Mouse (Mus musculus) liver, postnatal 0 days (tissue): ENCODE results near the gene Tbc1d1. TPM values are rescaled to one million over a fixed set of nuclear protein-coding genes. Genes with fewer than 3 reads are reported as not detected.

Source experiments
- ATAC-seq: fragments of 200-750 bp; cut with Nextera tagmentation; 2 replicates; pipeline ENCODE4 v1.8.0; 2017; ENCODE audit warnings: mild to moderate bottlenecking, moderate library complexity
- DNase-seq: peaks from one replicate; pipeline ENCODE4 v3.0.0-alpha.2; 2016
- H3K27ac ChIP-seq: fragments of 300-500 bp; sonication (generic); 2 replicates; pipeline ENCODE4 v1.5.1; 2014; ENCODE audit warnings: antibody characterized with exemption, moderate library complexity, mild to moderate bottlenecking, low read depth
- H3K27me3 ChIP-seq: fragments of 300-500 bp; sonication (generic); 2 replicates; pipeline ENCODE4 v1.6.1; 2014; ENCODE audit warnings: low read length, control low read depth, mixed read lengths; ENCODE audit not compliant: insufficient read depth
- H3K36me3 ChIP-seq: fragments of 300-500 bp; sonication (generic); replicated peaks from 2 replicates; pipeline ENCODE4 v1.6.1; 2014; ENCODE audit warnings: mild to moderate bottlenecking, control low read depth, low read length, moderate library complexity, mixed read lengths; ENCODE audit not compliant: insufficient read depth
- H3K4me1 ChIP-seq: fragments of 300-500 bp; sonication (generic); 2 replicates; pipeline ENCODE4 v1.6.1; 2014; ENCODE audit warnings: antibody characterized with exemption, mild to moderate bottlenecking, control low read depth; ENCODE audit not compliant: insufficient read depth
- H3K4me2 ChIP-seq: fragments of 300-500 bp; sonication (generic); 2 replicates; pipeline ENCODE4 v1.6.1; 2014; ENCODE audit warnings: low read depth, mild to moderate bottlenecking, low read length, moderate library complexity, mixed read lengths
- H3K4me3 ChIP-seq: fragments of 300-500 bp; sonication (generic); 2 replicates; pipeline ENCODE4 v1.5.1; 2014; ENCODE audit warnings: low read depth, low read length
- H3K9ac ChIP-seq: fragments of 300-500 bp; sonication (generic); replicated peaks from 2 replicates; pipeline ENCODE4 v1.6.1; 2014; ENCODE audit warnings: mild to moderate bottlenecking, moderate library complexity
- H3K9me3 ChIP-seq: fragments of 300-500 bp; sonication (generic); 2 replicates; pipeline ENCODE4 v1.6.1; 2016; ENCODE audit warnings: mild to moderate bottlenecking, control low read depth, low read length, mixed read lengths
- CTCF ChIP-seq: sonication (generic); IDR thresholded peaks from 2 replicates; pipeline ENCODE4 v1.5.1; 2016; ENCODE audit warnings: antibody characterized with exemption, low read depth
- EP300 ChIP-seq: IDR thresholded peaks from 2 replicates; pipeline ENCODE4 v1.6.1; 2016; ENCODE audit warnings: antibody characterized with exemption, low read depth, mild to moderate bottlenecking
- WGBS: fragments of 180-500 bp; shearing (Covaris S2); extraction: QIAGEN DNeasy Blood & Tissue Kit; methylation state at CpG from one replicate; pipeline ENCODE4 v1.1.7; 2014; ENCODE audit not compliant: insufficient replicate concordance; 5-methylcytosine and 5-hydroxymethylcytosine counted together
- polyA plus RNA-seq: library from polyadenylated mRNA; unstranded; fragments of >200 nt; fragmentation: Nextera tagmentation; extraction: Ambion mirVana; gene quantifications from 2 replicates; pipeline ENCODE4 v1.2.1, GENCODE M21; 2015

The Tbc1d1 gene
- 3.6 and 5.0 TPM in 2 replicates for polyA plus RNA-seq

- Histone ChIP-seq H3K27me3 (peaks cover 14% of the 10 kb centered on the region; the same call in 1 of the 2 replicates), H3K27ac (peak within 1 kb of the TSS; percentile 9), H3K4me1 (peaks cover 24% of the 10 kb centered on the region), H3K36me3 (no peaks in the 10 kb centered on the region), H3K9me3 (no peaks in the 10 kb centered on the region), H3K4me2 (peak within 1 kb of the TSS; percentile 65), H3K4me3 (peak within 1 kb of the TSS; percentile 17; the same call in 1 of the 2 replicates), H3K9ac (0 out of 2 replicates have a peak within 1 kb of the TSS, but pooled peaks have one; percentile 1)
- 23% methylated on average over 11 of the region's 11 CpGs for WGBS
- ATAC-seq (peak; percentile 46), DNase-seq (peak; percentile 72)
- TF ChIP-seq CTCF, result no peak
- TF ChIP-seq EP300, result no peak; the same call in 1 of the 2 replicates
These were observed at the start of gene Tbc1d1 for GRCm38 (mm10) chr5:64155861-64156550. TSS of gene Tbc1d1 (plus strand) at chr5:64156305.

- ATAC-seq, result no peak
- H3K9me3 ChIP-seq, result no peaks in the 10 kb centered on the region
- no peak overlapping the region for H3K9ac ChIP-seq
- no peaks in the 10 kb centered on the region for H3K4me1 ChIP-seq
- no peak for DNase-seq
- H3K27me3 ChIP-seq, result no peaks in the 10 kb centered on the region
- H3K36me3 ChIP-seq, result peaks cover 42% of the 10 kb centered on the region
- H3K4me2 ChIP-seq, result no peak overlapping the region
- H3K27ac ChIP-seq, result no peak overlapping the region
- TF ChIP-seq CTCF (no peak), EP300 (no peak)
- no peak overlapping the region for H3K4me3 ChIP-seq
- 82% methylated on average over 11 of the region's 11 CpGs for WGBS
These were observed 48.4 kb upstream of the Tbc1d1 start for GRCm38 (mm10) chr5:64107596-64108289.

GRCm38 (mm10) chr5:64109217-64109616 lies 46.9 kb upstream of the Tbc1d1 start:
- WGBS, result 68% methylated on average over 3 of the region's 3 CpGs
- TF ChIP-seq EP300 (no peak), CTCF (peak; percentile 47)
- DNase-seq, result no peak

GRCm38 (mm10) chr5:64112360-64112759 lies 43.7 kb upstream of the Tbc1d1 start:
- no peak overlapping the region for H3K4me3 ChIP-seq
- DNase-seq (no peak), ATAC-seq (no peak)
- H3K4me1 ChIP-seq, result peaks cover 3% of the 10 kb centered on the region; the same call in 1 of the 2 replicates
- no peaks in the 10 kb centered on the region for H3K27me3 ChIP-seq
- peaks cover 5% of the 10 kb centered on the region for H3K9me3 ChIP-seq
- H3K36me3 ChIP-seq, result peaks cover 50% of the 10 kb centered on the region
- WGBS, result 85% methylated on average over 3 of the region's 3 CpGs
- TF ChIP-seq EP300 (no peak), CTCF (no peak)
- H3K9ac ChIP-seq, result no peak overlapping the region
- no peak overlapping the region for H3K4me2 ChIP-seq
- H3K27ac ChIP-seq, result no peak overlapping the region

More at GRCm38 (mm10) chr5:64109217-64109616, 46.9 kb upstream of the Tbc1d1 start:
- H3K9ac ChIP-seq, result no peak overlapping the region
- H3K4me1 ChIP-seq, result peaks cover 2% of the 10 kb centered on the region; the same call in 1 of the 2 replicates
- H3K9me3 ChIP-seq, result no peaks in the 10 kb centered on the region
- no peak overlapping the region for H3K4me3 ChIP-seq
- no peak for ATAC-seq
- H3K36me3 ChIP-seq, result peaks cover 47% of the 10 kb centered on the region
- H3K4me2 ChIP-seq, result no peak overlapping the region
- no peaks in the 10 kb centered on the region for H3K27me3 ChIP-seq
- no peak overlapping the region for H3K27ac ChIP-seq

GRCm38 (mm10) chr5:64114210-64114609 lies 41.9 kb upstream of the Tbc1d1 start:
- H3K27ac ChIP-seq, result no peak overlapping the region
- no peak overlapping the region for H3K4me2 ChIP-seq
- H3K4me1 ChIP-seq, result peaks cover 3% of the 10 kb centered on the region; the same call in 1 of the 2 replicates
- DNase-seq (no peak), ATAC-seq (peak; percentile 76)
- TF ChIP-seq EP300, result no peak
- TF ChIP-seq CTCF, result no peak
- H3K4me3 ChIP-seq, result no peak overlapping the region
- no peaks in the 10 kb centered on the region for H3K27me3 ChIP-seq
- H3K36me3 ChIP-seq, result peaks cover 43% of the 10 kb centered on the region
- H3K9ac ChIP-seq, result no peak overlapping the region
- 80% methylated on average over 6 of the region's 6 CpGs for WGBS
- peaks cover 7% of the 10 kb centered on the region for H3K9me3 ChIP-seq

- Histone ChIP-seq H3K4me1 (peaks cover 3% of the 10 kb centered on the region; the same call in 1 of the 2 replicates), H3K9me3 (peaks cover 7% of the 10 kb centered on the region), H3K4me2 (no peak overlapping the region), H3K27ac (no peak overlapping the region), H3K4me3 (no peak overlapping the region), H3K36me3 (peaks cover 37% of the 10 kb centered on the region), H3K27me3 (no peaks in the 10 kb centered on the region), H3K9ac (no peak overlapping the region)
- ATAC-seq, result no peak
- TF ChIP-seq CTCF, result no peak
- TF ChIP-seq EP300, result no peak
- DNase-seq, result no peak
- WGBS, result 82% methylated on average over 1 of the region's 1 CpGs
These were observed 38.9 kb upstream of the Tbc1d1 start for GRCm38 (mm10) chr5:64117191-64117590.
